Mouse (Mus musculus): ENCODE results near the gene Kcnn3. TPM values are rescaled to one million over a fixed set of nuclear protein-coding genes. Genes with fewer than 3 reads are reported as not detected.

The Kcnn3 gene
- polyA plus RNA-seq, 2 experiments = 4.1 to 5.9 TPM

GRCm38 (mm10) chr3:89515444-89515843 is 4.5 kb upstream of the Kcnn3 start:
- DNase-seq (ENCODE audit: low spot score) (no peak), ATAC-seq (ENCODE audit: low FRiP score, low read depth) (no peak)
- H3K27me3 ChIP-seq (ENCODE audit: control insufficient read depth, insufficient read depth, low read length) = no peaks in the 10 kb centered on the region
- 0 out of 2 replicates have a peak, but pooled peaks cover 5% of the 10 kb centered on the region for H3K9me3 ChIP-seq (ENCODE audit: control insufficient read depth, low read length)
- H3K4me2 ChIP-seq (replicated peaks; ENCODE audit: low read depth, low read length, severe bottlenecking) = no peak overlapping the region
- no peak overlapping the region for H3K9ac ChIP-seq (ENCODE audit: low read depth, low read length, severe bottlenecking)
- no peak overlapping the region for H3K27ac ChIP-seq (replicated peaks; ENCODE audit: low read depth, low read length)
- TF ChIP-seq POLR2A (IDR thresholded peaks at IDR 0.05; ENCODE audit: borderline replicate concordance, extremely low read depth, insufficient read depth, insufficient read length) = no peak
- H3K4me1 ChIP-seq (ENCODE audit: control insufficient read depth, insufficient read depth, low read length) = peaks cover 5% of the 10 kb centered on the region
- WGBS = 74% methylated on average over 11 of the region's 11 CpGs
- H3K4me3 ChIP-seq (replicated peaks; ENCODE audit: low read length) = no peak overlapping the region
- H3K36me3 ChIP-seq (ENCODE audit: control insufficient read depth, insufficient read depth, low read length) = no peaks in the 10 kb centered on the region

GRCm38 (mm10) chr3:89516321-89516720 is 3.6 kb upstream of the Kcnn3 start:
- 0 out of 2 replicates have a peak, but pooled peaks cover 5% of the 10 kb centered on the region for H3K9me3 ChIP-seq (ENCODE audit: control insufficient read depth, low read length)
- no peak overlapping the region for H3K27ac ChIP-seq (replicated peaks; ENCODE audit: low read depth, low read length)
- no peaks in the 10 kb centered on the region for H3K36me3 ChIP-seq (ENCODE audit: control insufficient read depth, insufficient read depth, low read length)
- DNase-seq (ENCODE audit: low spot score) (no peak), ATAC-seq (ENCODE audit: low FRiP score, low read depth) (no peak)
- 87% methylated on average over 5 of the region's 5 CpGs for WGBS
- peaks cover 12% of the 10 kb centered on the region for H3K4me1 ChIP-seq (ENCODE audit: control insufficient read depth, insufficient read depth, low read length)
- no peak overlapping the region for H3K9ac ChIP-seq (ENCODE audit: low read depth, low read length, severe bottlenecking)
- H3K4me2 ChIP-seq (replicated peaks; ENCODE audit: low read depth, low read length, severe bottlenecking) = no peak overlapping the region
- TF ChIP-seq POLR2A (IDR thresholded peaks at IDR 0.05; ENCODE audit: borderline replicate concordance, extremely low read depth, insufficient read depth, insufficient read length) = no peak
- H3K4me3 ChIP-seq (replicated peaks; ENCODE audit: low read length) = no peak overlapping the region
- no peaks in the 10 kb centered on the region; the same call in 1 of the 2 replicates for H3K27me3 ChIP-seq (ENCODE audit: control insufficient read depth, insufficient read depth, low read length)

- ATAC-seq (ENCODE audit: low FRiP score, low read depth) = no peak
- Histone ChIP-seq H3K9ac (ENCODE audit: low read depth, low read length, severe bottlenecking) (peak overlapping the region; percentile 54), H3K4me1 (ENCODE audit: control insufficient read depth, insufficient read depth, low read length) (peaks cover 31% of the 10 kb centered on the region), H3K27me3 (ENCODE audit: control insufficient read depth, insufficient read depth, low read length) (no peaks in the 10 kb centered on the region; the same call in 1 of the 2 replicates), H3K4me2 (replicated peaks; ENCODE audit: low read depth, low read length, severe bottlenecking) (peak overlapping the region; percentile 97), H3K9me3 (ENCODE audit: control insufficient read depth, low read length) (0 out of 2 replicates have a peak, but pooled peaks cover 5% of the 10 kb centered on the region), H3K36me3 (ENCODE audit: control insufficient read depth, insufficient read depth, low read length) (no peaks in the 10 kb centered on the region), H3K4me3 (replicated peaks; ENCODE audit: low read length) (peak overlapping the region; percentile 37), H3K27ac (replicated peaks; ENCODE audit: low read depth, low read length) (no peak overlapping the region)
- DNase-seq (ENCODE audit: low spot score) = peak; percentile 44
- WGBS = 3% methylated on average over 23 of the region's 25 CpGs
- no peak for TF ChIP-seq POLR2A (IDR thresholded peaks at IDR 0.05; ENCODE audit: borderline replicate concordance, extremely low read depth, insufficient read depth, insufficient read length)
Measured at GRCm38 (mm10) chr3:89520618-89521502, 896 bp downstream of the Kcnn3 start.

GRCm38 (mm10) chr3:89521503-89521854 is 1.5 kb downstream of the Kcnn3 start:
- ATAC-seq (ENCODE audit: low FRiP score, low read depth) (no peak), DNase-seq (ENCODE audit: low spot score) (no peak)
- Histone ChIP-seq H3K4me2 (replicated peaks; ENCODE audit: low read depth, low read length, severe bottlenecking) (peak overlapping the region; percentile 97), H3K4me3 (replicated peaks; ENCODE audit: low read length) (peak overlapping the region; percentile 37), H3K27me3 (ENCODE audit: control insufficient read depth, insufficient read depth, low read length) (no peaks in the 10 kb centered on the region; the same call in 1 of the 2 replicates), H3K27ac (replicated peaks; ENCODE audit: low read depth, low read length) (no peak overlapping the region), H3K4me1 (ENCODE audit: control insufficient read depth, insufficient read depth, low read length) (peaks cover 34% of the 10 kb centered on the region), H3K36me3 (ENCODE audit: control insufficient read depth, insufficient read depth, low read length) (no peaks in the 10 kb centered on the region), H3K9me3 (ENCODE audit: control insufficient read depth, low read length) (0 out of 2 replicates have a peak, but pooled peaks cover 4% of the 10 kb centered on the region), H3K9ac (ENCODE audit: low read depth, low read length, severe bottlenecking) (no peak overlapping the region; the same call in 1 of the 2 replicates)
- WGBS = 2% methylated on average over 7 of the region's 7 CpGs
- TF ChIP-seq POLR2A (IDR thresholded peaks at IDR 0.05; ENCODE audit: borderline replicate concordance, extremely low read depth, insufficient read depth, insufficient read length) = no peak

- Histone ChIP-seq H3K9ac (ENCODE audit: low read depth, low read length, severe bottlenecking) (0 out of 2 replicates have a peak overlapping the region, but pooled peaks have one; percentile 28), H3K4me2 (replicated peaks; ENCODE audit: low read depth, low read length, severe bottlenecking) (peak overlapping the region; percentile 97), H3K9me3 (ENCODE audit: control insufficient read depth, low read length) (no peaks in the 10 kb centered on the region), H3K27ac (replicated peaks; ENCODE audit: low read depth, low read length) (no peak overlapping the region), H3K36me3 (ENCODE audit: control insufficient read depth, insufficient read depth, low read length) (no peaks in the 10 kb centered on the region), H3K4me1 (ENCODE audit: control insufficient read depth, insufficient read depth, low read length) (peaks cover 37% of the 10 kb centered on the region), H3K27me3 (ENCODE audit: control insufficient read depth, insufficient read depth, low read length) (no peaks in the 10 kb centered on the region; the same call in 1 of the 2 replicates), H3K4me3 (replicated peaks; ENCODE audit: low read length) (peak overlapping the region; percentile 37)
- TF ChIP-seq POLR2A (IDR thresholded peaks at IDR 0.05; ENCODE audit: borderline replicate concordance, extremely low read depth, insufficient read depth, insufficient read length) = no peak
- WGBS = 31% methylated on average over 5 of the region's 6 CpGs
- DNase-seq (ENCODE audit: low spot score) (no peak), ATAC-seq (ENCODE audit: low FRiP score, low read depth) (no peak; the same call in 1 of the 2 replicates)
Measured at GRCm38 (mm10) chr3:89522450-89523128, 2.6 kb downstream of the Kcnn3 start.

Data from limb, embryonic 14.5 days (tissue).